Mouse (Mus musculus): ENCODE measurements at regions not wholly inside any gene's neighbourhood (a gene's known extent, or its start where the extent isn't known, plus 50 kb on each side); places are given as distances from the start of the nearest gene placed in this dataset.

DNA sequence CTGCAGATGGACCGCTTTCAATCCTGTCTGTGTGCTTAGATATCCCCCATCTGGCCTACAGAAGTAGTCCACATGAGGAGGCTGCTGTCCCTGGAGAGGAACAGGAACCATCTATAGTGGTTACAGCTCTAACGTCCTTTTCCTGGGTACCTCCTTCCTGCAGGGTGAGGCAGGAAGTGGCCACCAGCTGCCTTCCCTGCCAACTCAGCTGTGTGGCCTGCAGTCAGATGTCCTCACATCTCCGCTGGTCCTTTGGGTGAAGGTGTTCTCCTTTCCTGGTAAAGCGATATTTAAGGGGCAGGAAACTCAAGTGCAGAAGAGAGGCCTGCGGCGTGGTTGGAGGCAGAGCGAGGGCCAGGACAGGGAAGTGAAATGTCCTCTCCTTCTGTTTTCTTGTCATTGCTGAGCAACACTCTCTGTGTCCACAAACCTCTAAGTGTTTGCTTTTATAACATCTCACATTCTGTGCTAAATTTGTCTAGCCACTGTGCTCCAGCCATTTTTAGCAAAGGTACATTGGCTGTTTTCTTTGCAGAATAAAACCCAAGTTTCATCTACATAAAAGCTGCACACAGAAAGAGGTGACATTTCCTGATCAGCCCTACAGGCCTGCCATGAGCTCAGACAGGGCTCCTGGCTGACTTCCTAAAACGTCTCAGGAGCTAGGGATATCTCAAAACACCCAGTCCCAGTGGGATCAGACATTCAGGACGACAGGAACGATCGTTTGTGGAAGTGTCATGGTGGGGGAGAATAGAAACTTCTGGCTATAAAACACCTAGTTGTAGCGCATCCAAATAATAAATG is 164.4 kb upstream of the Irf2bp2 start:
- intact Hi-C loops (cut with DNase I), result loop anchor here (5.0 kb wide), 2 partner anchors 34 to 159 kb away; no protein-coding TSS in a partner anchor
- DNase-seq (ENCODE audit: low spot score), result peak; percentile 43

DNA sequence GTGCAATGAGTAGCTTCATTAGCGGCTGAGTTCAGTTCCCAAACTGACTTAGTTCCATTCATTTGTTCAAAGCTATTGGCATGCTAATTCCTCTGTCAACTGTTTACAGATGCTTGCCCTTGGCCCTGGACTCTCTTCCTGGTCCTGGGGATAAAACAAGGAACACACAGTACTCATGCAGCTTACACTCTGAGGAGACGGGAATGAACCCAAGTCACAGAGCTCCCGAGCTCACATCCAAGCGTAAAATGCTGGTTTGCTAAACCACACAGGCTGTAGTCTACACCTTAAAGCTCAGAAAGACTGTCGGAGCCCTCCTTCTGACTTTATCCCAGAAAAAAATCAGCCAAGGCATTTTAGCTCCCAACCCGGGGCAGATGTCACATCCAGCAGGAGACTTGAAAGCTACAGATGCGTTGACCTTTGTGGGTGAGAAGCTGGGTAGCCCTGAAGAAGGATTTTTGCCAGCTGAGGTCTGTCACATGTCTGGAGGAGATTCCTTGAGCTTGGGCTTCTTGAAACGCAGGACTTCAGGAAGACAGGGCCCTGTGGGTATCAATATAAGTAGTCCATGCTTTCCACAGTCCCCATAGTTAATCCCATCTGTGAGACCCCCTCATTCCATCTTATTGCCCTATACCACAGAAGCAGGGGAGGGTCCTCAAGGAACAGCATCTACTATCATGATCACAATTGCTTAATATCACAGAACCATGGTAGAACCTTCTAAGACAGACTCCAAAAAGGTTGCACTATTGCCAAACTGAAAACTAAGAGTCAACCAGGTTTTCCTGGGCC is 162.7 kb upstream of the Irf2bp2 start:
- no peak for DNase-seq (ENCODE audit: low spot score)
- intact Hi-C loops (cut with DNase I), result loop anchor here (5.0 kb wide), 2 partner anchors 36 to 161 kb away; no protein-coding TSS in a partner anchor

DNA sequence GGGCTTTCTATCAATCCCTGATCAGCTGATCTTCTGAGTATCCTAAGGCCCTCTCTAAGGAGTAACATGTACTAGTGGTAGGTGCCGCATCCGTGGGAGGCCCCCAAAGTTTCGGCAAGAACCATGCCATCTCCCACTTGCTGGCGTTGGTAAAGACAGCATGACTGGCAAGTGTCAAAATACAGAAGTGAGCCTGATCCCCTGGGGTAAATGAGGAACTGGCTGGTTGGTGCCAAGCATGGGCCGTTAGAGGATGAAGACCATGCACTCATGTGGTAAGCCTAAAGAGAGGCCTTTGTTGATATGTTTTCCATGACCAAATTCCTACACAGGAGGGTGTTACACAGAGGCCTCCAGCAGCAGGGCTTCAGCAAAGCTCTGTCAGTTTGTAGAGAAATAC is 161.9 kb upstream of the Irf2bp2 start:
- DNase-seq (ENCODE audit: low spot score), result no peak
- intact Hi-C loops (cut with DNase I), result loop anchor here (5.0 kb wide), 2 partner anchors 37 to 162 kb away; no protein-coding TSS in a partner anchor

DNA sequence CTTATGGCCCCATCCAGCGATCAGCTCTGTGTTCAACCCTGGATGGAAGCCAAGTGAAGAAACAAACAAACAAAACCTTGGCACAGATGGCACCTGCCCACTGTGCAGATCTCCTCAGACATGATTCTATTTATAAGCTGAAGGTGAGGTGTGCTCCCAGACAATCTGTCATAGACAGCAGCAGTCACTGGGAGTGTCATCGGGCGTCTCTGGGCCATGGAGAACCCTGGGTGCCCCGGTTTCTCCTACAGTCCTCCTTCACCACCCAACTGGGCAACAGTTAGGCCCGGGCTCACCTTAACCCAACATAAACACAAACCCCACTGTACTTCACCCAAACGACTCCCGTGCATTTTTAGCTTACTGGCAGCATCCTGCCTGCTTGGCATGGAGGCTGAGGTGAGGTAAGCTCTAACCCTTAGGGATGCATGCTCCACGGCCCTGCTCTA is 160.6 kb upstream of the Irf2bp2 start:
- no peak for DNase-seq (ENCODE audit: low spot score)
- intact Hi-C loops (cut with DNase I), result no loop called here

DNA sequence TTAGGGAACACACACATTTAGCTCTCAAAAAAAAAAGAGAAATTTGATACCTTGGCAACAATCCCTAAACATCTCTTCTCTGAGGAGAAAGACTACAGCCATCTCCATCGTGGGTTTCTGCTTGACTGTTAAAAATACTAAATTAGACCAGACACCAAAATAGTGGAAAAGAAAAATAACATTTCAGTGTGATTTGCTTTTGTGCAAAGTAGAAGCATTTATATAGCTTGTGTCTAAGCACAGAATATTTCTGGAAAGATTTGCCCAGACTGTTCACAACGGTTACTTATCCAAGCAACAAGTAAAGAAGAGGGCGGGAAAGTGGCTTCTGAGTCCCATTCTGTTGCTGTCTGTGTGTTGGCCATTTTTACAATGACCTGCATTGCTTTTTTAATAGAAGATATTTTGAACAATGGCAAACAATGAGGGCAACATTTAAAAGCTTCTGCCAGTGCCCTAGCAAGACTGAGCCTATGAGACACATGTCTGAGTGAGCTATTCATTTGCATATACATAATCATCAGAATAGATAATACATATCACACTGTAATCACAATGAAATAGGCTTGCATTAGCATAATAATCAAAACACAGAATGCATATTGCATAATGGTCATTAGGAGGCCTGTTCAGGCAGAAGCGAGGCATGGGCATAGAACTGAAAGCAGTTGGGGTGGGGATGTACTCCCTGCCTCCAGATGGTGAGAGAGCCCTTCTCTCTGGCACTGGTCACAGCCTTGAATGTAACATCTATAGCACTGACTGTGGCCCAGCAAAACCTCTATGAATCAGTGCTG is 159.5 kb upstream of the Irf2bp2 start:
- intact Hi-C loops (cut with DNase I), result no loop called here
- no peak for DNase-seq (ENCODE audit: low spot score)

- DNase-seq (ENCODE audit: low spot score), result no peak
Observed at GRCm38 (mm10) chr8:126751416-126752140, 157.8 kb upstream of the Irf2bp2 start.

GRCm38 (mm10) chr8:126745992-126746775 is 152.4 kb upstream of the Irf2bp2 start:
- DNase-seq (ENCODE audit: low spot score), result no peak
- intact Hi-C loops (cut with DNase I), result no loop called here

More at GRCm38 (mm10) chr8:126751416-126752140, 157.8 kb upstream of the Irf2bp2 start:
- intact Hi-C loops (cut with DNase I), result no loop called here

DNA sequence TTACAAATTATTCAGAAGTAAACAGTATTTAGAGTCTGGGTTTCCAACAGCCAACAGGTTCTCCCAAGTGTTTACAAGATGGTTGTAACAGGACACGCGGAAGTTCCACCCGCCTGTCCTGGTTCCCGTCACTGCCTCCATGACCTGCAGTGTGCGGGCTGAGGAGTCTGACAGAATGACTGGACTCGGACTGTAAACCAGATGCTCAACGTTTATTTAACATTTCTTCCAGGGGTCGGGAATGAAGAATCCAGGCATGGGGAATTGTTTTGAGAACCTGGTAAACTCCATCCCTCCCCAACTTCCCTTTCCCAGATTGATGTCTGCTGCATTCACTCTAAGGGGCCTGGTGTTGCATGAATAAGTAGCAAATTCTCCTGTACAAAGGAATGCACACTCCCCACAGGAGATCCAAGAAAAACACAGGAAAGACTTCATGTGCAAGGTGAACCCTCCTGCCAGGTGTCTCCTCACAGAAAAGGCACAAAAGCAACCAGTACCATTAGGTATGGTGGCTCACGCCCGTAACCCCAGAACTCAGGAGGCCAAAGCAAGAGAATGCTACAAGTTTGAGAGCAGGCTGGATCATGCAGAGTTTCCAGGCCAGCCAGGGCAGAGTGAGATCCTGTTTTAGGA is 151.1 kb upstream of the Irf2bp2 start:
- DNase-seq (ENCODE audit: low spot score), result no peak
- intact Hi-C loops (cut with DNase I), result no loop called here

DNA sequence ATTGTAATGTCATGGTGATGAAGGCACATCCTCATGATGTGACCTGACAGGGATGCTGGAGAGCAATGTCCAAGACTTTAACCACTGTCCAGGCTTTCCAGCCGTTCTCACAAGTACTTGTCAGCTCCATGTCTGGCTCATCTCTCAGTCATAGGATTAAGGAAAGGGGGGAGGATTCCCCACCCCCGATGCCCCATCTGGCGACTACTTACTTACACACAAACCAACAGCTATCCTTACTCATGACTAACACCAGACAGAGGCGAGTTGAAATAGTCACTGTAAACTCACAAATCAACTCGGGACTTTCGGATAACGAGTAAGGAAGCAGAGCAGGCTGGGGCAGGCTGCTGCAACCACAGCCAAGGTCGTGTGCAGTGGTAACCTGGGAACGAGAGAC is 149.5 kb upstream of the Irf2bp2 start:
- no peak for DNase-seq (ENCODE audit: low spot score)
- intact Hi-C loops (cut with DNase I), result no loop called here

DNA sequence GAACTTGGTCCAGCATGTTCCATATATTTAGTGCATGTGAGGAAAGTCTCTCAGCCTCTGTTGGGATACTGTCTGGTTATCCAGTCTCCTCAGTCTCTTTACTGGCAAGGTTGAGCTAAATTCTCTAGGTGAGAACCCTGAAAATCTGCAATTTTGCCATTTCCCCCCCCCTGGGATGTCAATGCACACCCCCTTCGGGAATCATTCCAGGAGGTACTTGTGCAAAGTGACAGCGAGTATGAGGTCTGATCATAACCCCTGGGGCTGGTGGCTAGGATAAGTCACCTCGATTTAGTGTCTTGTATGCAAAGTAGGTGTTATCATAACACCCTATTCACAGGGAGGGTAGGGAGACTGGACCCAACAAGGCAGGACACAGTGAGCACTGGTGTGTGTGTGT is 148.3 kb upstream of the Irf2bp2 start:
- no peak for DNase-seq (ENCODE audit: low spot score)
- intact Hi-C loops (cut with DNase I), result no loop called here

- intact Hi-C loops (cut with DNase I), result no loop called here
Observed at GRCm38 (mm10) chr8:126741031-126741430, 147.2 kb upstream of the Irf2bp2 start.

DNA sequence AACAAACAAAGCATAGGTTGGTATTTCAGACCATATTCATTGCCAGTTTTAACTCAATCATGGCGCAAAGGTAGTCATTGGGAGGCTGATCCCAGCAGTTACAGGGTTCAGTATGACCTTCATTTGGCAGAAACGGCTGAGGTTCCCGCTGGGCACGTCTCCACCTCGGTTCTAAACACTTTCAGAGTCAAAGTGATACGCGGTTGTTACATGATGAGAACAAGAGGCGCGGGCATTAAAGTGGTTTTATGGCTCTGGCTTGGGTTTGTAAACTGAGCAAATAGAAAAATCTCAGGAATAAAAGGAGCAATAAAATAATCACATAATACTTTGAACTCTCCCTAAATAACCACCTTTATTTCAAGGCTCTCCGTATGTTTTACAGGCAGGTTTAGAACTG is 146.0 kb upstream of the Irf2bp2 start:
- intact Hi-C loops (cut with DNase I), result loop anchor here (5.0 kb wide), 2 partner anchors 48 to 212 kb away; no protein-coding TSS in a partner anchor

More at GRCm38 (mm10) chr8:126741031-126741430, 147.2 kb upstream of the Irf2bp2 start:
- DNase-seq (ENCODE audit: low spot score), result no peak

DNA sequence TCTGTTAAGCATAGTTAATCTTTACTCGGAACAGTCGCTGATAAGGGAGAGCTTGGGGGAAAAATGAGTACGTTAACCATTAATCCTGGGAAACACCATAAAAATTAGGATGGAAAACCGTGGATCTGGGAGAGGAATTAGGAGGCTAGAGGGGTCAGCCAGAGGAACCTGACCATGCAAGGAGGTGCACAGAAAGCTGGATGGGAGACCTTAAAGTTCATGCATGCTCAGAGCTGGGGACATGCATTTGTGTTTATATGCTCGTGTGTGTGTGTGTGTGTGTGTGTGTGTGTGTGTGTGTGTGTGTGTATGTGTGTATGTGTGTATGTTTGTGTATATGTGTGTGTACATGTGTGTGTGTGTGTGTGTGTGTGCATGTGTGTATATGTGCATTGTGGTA is 143.2 kb upstream of the Irf2bp2 start:
- intact Hi-C loops (cut with DNase I), result loop anchor here (2.0 to 5.0 kb wide), 4 partner anchors 50 to 210 kb away; no protein-coding TSS in a partner anchor
- DNase-seq (ENCODE audit: low spot score), result no peak

More for the DNA sequence above, 146.0 kb upstream of the Irf2bp2 start:
- no peak for DNase-seq (ENCODE audit: low spot score)

- intact Hi-C loops (cut with DNase I), result loop anchor here (1.0 to 5.0 kb wide), 8 partner anchors 51 to 238 kb away; no protein-coding TSS in a partner anchor
- DNase-seq (ENCODE audit: low spot score), result peak; percentile 93
Observed at GRCm38 (mm10) chr8:126736441-126736962, 142.7 kb upstream of the Irf2bp2 start.

DNA sequence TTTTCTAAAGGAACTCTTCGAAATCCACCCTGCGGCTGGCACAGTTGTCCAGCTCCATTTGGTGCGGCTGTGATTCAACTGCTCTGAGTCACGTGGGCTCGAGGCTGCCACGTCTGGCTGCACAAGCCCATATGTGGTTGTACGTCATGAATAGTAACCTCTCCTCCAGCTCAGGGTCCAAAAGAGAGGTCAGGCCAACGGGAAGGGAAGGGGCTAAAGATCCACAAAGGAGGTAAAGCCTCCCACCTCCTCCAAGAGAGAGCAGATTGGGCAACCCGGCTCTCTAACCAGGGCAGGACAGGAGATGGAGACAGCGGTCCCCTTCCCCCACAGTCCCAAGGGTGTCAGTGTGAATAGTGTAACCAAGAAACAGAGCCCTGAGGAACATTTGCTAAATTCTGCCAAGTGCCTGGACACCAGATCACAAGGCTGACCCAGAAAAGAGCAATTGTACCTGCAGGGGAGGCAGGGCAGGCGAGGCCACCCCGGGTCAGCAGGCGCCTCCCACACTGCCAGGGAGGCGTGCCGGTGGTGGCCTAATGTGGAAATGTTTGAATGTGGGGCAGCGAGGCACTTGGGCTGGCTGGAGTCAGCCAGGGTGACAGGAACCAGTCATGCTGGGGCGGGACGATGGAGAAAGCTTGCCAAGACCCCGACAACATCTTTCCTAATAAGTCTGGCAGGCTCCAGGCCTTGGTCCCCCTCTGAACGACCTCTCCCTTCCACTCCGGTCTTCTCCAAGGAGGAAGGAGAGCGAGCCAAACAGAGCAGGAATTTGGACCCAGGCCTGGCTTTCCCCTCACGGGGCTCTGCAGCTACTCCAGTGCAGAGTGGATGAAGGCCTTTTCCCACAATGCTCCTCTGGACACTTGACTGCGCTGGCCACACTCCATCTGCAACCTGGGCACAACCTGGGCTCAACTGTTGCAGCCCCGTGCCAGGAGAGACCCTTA is 142.0 kb upstream of the Irf2bp2 start:
- intact Hi-C loops (cut with DNase I), result loop anchor here (1.0 to 5.0 kb wide), 8 partner anchors 52 to 237 kb away; no protein-coding TSS in a partner anchor

GRCm38 (mm10) chr8:126734743-126735487 is 141.1 kb upstream of the Irf2bp2 start:
- intact Hi-C loops (cut with DNase I), result loop anchor here (5.0 kb wide), 2 partner anchors 52 to 208 kb away; no protein-coding TSS in a partner anchor
- no peak for DNase-seq (ENCODE audit: low spot score)

More for the DNA sequence above, 142.0 kb upstream of the Irf2bp2 start:
- peak; percentile 97 for DNase-seq (ENCODE audit: low spot score)

Measured in heart, postnatal 25 days (tissue).